Mouse (Mus musculus) embryonic fibroblast, embryonic 13.5 days (primary cell): ENCODE measurements around the gene Stum.

Source experiments
- CTCF ChIP-seq: IDR thresholded peaks from 2 replicates; pipeline ENCODE4 v1.5.1; 2011; ENCODE audit warnings: mild to moderate bottlenecking, control low read depth, low read length, moderate library complexity, borderline replicate concordance; ENCODE audit not compliant: insufficient read depth
- POLR2A ChIP-seq: IDR thresholded peaks from 2 replicates; pipeline ENCODE4 v1.6.1; 2011; ENCODE audit warnings: low read depth, mild to moderate bottlenecking, control low read depth, low read length, moderate library complexity

- TF ChIP-seq CTCF = no peak
- TF ChIP-seq POLR2A = no peak
These were observed 47.4 kb upstream of the Stum start for GRCm38 (mm10) chr1:180530457-180531263.
